Mouse (Mus musculus) gastrocnemius, postnatal 4 days (tissue): ENCODE measurements around the gene Rgs9. TPM values are rescaled to one million over a fixed set of nuclear protein-coding genes. Genes with fewer than 3 reads are reported as not detected.

Experiments used
- DNase-seq, 2 experiments: peaks; one replicate each; pipeline ENCODE4 v3.0.0; 2021 to 2022; ENCODE audit warnings: low spot score in 2 of 2, mixed read lengths in 2 of 2
- total RNA-seq, 2 experiments: library from RNA; stranded (reverse); gene quantifications; 2 replicates each; pipeline ENCODE4 v1.2.3; 2021

Gene Rgs9
- total RNA-seq, 2 experiments from 2014 or later = 1.8 to 1.9 TPM

DNA sequence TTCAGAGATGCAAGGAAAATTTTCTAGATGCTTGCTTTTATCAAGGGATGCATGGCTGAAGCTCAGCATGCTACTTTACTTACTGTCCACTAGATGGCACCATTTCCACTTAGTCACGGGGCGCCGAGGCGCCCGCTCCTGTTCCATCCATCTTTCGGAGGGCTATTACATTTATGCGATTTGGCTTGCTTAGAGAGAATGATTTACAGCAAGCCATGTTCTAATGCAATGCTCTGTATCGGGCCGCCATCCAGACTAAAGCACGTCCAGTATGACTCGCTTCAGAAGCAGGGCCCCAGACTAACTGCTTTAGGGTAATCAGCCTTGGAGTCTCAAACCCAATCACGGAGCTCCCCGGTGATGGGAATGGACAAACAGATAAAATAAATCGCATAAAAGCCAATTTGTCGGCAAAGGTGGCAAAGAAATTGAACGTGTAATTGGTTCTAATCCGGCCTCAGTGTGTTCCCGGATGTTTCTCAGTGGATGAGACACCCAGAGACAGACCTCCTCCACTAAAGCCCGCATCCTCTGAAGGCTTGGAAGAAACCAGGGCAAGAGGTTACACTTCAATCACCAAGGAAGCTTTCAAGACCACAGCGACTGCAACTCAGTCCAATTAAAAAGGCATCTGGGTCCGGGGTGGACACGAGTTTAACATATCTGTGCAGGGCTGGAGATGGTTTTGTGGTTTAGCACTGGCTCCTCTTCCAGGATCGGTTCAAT is 53.1 kb downstream of the Rgs9 start:
- DNase-seq = peak in 1 of 2 experiments; percentile 42

DNA sequence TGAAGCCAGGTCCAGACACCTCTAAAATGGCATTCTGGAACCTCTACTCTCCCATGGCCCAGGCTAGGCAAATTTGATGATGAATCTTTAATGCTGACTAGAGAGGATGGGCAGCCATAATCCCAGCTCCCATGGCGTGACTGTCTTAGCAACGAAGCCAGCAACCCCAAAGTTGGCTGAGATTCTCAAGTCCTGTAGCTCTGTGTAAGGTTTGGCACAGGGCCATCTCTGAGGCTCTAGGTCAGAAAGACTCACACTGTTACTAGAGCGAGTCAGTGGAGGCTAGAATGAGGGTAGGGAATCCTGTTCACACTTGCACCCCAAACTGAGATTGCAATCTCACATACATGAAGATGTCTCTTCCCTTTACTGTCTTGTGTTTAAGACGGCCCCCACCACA is 57.8 kb downstream of the Rgs9 start:
- no peak for DNase-seq

DNA sequence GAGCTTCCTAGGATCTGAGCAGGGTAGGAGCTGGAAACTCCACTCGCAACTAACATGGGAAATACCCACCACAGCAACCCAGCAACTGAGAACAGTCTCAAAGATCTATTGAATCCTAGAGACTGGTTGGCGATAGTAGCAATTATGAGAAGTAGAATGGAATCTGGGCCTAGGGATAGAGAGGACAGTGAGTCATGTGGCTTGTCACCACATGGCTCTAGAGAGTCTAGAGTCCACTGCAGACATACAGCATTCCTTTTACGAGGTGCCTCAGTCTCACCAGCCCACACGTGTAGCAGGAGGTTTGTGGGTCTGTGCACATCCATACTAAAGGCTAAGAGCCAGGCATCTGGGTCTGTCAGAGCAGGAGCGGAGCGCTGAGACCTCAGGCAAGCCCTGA is 59.3 kb downstream of the Rgs9 start:
- no peak for DNase-seq

DNA sequence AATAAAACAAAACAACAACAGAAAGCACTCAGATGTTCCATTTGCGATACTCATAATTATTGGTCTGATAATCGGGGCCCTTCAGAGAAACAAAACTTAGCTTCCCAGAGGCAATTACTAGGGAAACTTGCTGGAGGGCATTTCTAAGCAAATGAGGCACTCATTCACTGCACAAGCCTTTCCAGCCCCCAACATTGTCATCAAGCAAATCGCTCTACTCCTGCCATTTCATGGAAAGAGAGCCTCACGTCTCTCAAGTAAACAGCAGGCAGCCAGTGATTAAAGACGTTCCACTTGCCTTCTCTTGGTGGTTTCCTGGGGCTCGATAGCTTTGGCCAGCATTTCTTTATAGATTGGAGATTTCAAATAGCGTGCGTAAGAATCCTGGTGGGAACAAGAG is 60.1 kb downstream of the Rgs9 start:
- DNase-seq = no peak

DNA sequence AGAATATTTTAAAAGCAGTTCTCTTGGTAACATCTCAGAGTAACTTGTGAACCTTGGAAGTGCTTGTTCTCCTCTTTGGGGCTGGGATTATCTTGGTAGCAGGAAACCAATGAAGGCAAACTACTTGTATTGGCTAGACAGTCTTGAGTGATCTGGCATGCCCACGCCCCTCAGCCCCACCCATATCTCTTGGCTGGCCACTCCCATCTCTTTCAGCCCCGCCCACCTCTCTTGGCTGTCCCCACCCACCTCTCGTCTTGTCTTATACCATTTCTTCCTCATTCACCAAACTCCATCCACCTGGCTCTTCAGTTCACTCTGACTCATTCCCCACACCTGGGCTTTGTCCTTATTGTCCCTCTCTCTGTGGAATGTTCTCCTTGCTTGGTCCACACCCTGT is 64.3 kb downstream of the Rgs9 start:
- DNase-seq = no peak

DNA sequence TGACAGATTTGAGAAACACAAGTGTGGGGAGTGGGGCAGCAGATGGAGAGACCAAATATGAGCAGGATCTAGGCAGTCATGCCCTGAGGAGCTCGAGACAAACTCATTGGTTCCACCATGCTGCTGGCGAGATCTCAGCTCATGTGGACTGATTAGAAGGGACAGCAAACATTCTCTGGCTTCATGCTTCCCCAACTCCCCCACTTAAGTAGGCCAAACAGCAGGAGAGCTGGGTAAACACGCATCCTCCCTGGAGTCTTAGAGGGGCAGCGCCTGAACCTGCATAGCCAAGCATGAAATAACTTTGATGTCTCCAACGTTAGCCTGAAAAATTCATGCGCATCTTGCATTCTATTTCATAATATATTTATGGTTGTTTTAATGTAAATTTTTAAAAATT is 65.1 kb downstream of the Rgs9 start:
- no peak for DNase-seq

DNA sequence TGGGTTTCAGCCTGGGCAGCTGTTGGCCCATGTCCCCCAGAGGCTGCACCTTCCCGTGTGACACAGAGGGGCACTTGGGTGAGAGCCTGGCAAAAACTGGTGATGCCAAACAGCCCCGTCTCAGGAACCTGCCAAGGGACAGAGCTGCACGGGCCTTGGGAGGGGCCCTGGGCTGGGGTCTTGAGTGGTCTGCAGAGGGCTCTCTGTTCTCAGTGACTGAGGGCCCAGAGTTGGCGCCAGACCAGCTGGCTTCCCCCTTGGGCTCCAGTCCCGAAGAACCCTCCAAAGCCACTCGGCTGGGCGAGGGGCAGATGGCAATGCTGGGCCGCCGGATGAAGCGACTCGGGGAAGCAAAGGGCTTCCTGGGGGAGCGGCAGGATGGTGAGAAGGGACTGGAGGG is 70.8 kb downstream of the Rgs9 start:
- no peak for DNase-seq

DNA sequence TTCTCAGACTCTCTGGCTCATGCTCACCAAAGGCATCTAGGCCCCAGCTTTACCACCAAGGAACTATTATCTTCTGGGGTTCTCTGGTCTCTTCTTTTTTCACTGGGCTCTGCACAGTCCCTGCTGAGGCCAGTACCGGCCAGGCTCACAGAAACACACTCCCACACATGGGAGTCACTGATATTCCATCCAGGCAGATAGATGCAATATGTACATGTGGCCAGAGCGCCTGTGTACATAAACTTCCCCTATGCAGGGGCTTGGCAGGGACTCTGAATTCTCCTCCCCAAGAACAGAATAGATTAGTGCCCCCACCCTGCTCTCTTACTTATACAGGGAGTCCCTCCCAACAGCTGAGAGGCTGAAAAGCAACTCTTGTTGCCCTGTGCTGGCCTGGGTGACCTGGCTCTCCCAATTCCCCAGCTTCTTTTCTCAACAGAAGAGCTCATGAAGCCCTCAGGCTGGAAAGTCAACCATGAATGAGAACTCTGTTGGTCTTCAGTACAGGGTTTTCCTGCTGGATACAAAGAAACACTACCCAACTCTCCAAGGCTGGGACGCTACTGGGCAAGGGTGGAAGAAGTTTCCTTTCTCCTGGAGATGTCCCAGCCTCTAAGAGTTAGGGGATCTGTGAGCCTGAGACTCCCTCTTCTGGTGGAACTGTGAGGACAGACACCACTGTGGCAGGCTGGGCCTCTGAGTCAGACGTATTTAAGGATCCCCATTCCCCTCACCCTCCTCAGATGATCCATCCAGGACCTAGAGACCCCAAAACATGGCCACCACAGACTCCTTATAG is 76.5 kb downstream of the Rgs9 start:
- no peak for DNase-seq

DNA sequence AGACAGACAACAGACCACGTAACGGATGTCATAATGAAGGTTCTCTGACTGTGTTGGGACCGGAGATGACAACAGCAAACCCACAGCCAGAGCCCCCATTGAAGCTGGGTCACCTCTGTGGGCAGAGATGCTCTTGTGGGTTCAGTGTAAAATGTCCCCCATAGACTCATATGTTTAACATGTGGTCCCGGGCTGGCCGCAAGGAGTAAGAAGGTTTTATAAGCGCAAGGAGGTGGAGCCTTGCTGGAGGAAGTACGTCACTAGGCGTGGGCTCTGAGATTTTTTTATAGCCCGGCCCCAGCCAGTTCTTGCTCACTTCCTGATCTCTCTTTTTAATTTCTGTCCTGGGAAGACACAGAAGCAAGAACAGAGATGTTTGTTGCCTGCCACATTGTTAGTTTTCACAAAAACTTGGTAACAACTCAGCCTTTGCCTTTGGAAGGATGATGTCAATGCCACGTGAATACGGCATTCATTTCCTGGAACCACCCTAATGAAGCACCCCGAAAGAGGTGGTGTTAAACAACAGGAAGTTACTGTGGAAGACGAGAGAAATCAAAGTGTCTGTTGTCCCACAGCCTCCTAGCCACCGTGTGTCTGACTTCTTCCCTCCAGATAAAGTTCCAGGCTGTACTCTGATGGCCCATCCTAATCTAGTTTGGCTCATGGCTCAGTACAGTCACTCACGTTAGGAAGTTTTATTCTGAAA is 79.1 kb downstream of the Rgs9 start:
- DNase-seq = no peak

DNA sequence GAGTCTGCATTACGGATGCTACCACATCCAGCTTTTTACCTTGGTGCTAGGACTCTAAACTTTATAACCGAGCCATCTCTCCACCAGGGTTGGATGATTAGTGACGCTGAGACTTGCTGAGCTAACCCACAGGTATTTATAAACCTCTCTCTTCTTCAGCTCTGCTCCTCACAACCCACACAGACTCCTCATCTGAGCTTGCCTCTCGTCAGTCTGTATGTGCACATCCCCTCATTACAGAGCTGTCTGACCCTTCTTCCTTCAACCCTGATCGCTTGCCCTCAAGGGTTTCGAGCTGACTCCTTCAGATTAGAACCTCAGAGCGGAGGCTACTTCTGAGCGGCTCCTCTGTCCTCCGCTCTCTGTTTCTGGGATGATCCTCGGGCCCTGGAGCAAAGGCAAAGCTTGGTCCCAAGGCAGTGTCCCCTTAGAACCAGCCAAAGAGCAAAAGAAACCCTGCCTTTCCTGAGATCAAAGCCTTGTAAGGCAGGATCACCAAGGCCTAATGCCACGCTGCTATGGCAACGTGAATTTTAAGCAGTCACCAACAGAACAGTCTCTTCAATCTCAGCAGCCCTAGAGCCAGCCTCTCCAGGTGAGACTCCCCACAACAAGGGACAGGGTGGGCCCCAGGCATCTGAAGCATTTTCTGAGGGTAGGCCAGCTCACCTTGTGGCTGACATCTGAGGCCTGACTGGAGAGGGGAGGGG is 79.9 kb downstream of the Rgs9 start:
- DNase-seq = no peak

DNA sequence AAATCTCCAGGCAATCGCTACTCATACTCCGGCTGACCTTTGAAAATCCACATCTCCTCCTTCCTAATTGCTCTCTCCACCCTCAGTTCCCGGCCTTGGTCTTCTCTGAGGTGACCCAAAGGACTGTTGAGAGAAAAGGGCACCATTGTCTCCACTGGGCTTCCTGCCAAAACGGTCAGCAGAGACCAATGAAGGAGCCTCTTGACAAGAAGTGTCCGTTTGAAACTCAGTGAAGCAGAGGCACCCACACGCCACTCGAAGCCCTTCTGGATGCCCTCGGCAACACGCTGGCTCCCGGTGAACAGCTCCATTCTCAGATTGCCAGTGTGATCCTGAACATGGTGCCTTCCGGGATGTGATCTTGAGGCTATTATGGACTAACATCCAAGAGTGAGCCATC is 87.2 kb downstream of the Rgs9 start:
- DNase-seq = no peak

DNA sequence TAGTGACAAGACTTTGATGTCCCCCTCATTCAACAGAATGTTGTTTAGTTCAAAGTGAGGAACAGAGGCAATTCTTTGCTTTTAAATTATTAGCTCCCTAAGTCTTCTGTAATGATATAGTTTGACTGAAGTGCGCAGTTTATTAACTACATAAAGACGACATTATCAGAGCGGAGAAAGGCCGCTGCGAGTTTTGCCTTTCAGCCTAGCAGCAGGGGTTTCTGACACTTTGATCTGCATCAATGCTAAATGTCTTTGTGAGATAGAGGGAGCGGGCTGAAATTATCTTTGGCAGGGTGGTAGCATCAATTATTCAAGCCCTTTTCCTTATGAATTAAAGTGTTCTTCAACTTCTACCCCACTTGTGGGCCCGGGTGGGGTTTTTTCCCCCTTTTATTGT is 87.6 kb downstream of the Rgs9 start:
- DNase-seq = no peak

DNA sequence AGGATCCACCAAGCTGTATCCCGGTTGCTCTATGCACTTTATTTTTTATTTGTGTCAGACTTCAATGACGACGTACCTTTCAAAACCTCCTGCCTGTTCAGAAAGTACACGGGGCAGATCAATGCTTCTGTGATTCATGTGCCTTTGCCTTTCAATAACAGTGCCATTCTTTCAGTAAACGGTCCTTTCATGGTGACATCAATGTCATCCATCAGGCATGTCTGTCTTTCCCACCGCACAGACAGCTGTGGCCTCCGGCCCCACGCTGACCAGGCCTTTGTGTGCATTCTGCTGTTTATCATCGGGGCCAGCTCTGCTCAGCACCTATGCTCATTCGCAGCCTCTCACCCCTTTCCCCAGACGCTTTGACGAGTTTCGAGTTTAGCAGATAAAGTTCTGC is 91.2 kb downstream of the Rgs9 start:
- no peak for DNase-seq

DNA sequence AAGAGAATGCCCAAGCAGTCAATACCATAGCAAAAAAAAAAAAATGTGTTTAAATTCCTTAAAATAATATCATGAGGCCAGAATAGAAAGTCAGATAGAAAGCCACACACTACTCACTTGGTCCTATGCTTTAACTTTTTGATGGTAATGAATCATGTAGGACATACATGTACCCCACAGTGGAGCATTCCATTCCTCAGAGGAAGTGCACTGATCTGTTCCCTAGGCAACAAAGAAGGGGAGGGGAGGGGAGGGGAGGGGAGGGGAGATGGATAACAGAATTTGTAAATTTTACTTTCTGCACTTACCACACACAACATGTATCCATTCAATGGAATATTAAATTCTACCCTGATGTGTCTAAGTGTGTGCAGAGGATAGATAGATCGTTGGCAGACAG is 91.9 kb downstream of the Rgs9 start:
- DNase-seq = no peak

DNA sequence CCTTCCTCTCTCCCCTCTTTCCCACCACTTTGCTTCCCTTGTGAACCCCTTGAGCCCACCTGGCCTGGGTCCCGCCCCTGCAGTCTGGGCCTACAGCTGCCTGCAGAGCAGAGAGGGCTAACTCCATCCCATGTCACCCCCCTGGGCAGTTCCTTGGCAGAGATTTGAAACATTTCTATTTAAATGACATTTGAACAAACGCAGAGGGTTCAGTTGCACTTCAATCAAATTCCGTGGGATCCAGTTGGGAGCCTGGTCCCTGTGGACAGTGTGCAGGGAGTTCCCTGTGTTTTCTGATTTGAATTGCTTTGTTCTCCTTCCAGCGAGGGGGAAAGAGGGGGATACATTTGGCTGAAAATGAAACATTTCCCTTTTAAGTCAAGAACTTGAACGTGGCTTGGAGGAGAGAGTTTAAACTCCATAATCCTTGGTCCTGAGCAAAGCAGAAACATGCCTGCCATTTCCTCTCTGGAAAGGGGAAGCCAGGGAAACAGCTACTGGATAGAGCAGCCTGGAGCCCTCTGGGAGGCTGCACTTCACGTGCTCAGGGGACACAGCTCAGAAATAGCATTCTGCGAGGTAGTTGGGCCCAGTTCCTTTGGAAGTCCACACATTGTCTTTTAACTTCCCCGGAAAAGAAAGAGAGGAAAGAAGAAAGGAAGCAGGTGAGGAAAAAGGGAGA is 98.2 kb downstream of the Rgs9 start:
- no peak for DNase-seq

DNA sequence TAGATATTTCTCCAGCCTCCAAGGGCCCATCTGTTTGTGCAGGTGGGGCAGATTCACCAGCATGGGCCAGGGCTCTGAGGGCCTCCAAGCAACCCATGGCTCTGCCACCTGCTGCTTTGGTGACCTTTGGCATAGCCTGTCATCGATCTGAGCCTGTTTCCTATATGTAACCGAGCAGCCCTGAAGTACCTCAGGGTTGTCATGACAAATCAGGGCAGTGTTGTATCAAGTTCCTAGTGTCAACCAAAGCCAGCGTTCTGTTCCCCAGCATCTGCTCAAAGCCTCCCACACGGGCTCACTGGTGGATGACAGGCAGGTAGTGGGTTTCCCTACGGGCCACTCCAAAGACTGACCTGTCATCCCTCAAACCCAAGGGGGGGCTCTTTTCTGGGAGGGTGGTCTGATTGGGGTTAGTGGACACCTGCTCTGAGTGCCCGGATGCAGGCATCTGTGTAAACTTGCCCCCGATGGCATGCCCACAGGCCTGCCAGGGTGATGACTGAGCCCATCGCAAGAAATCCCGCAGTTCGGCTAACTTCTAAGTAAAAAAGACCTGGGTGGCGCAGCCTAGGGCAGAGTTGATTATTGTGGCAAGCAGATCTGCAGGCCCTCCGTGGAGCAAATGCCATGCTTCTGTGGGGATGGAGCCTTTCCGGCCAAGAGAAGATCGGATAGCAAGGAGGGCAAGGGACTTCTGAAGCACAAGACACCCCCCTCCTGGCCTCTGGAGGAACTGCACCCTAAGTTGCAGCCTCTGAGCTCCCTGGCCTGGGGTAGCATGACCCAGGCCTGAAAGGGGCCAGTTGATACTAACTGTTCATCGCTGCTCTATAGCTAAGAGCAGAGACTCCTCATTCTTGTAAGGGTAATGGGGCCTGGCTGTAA is 105.0 kb downstream of the Rgs9 start:
- peak; percentile 59 to 78 for DNase-seq

DNA sequence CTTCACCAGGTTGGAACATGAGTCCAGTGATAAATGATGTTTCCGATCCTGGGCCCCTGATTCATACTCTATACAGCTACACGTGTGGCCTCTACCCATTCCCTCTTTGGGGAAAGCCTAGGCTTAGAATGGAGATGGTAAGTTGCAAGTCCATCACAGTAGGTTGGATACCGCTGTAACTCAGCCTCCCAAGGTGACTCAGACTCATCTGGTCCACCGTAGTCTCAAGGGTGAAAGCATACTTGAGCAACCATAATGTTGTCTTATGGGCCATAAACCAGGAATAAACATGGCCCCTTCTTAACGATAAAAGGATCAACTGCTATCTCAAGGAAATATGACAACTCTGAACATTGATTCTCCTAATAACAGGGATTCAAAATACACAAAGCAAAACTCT is 109.7 kb downstream of the Rgs9 start:
- DNase-seq = no peak

DNA sequence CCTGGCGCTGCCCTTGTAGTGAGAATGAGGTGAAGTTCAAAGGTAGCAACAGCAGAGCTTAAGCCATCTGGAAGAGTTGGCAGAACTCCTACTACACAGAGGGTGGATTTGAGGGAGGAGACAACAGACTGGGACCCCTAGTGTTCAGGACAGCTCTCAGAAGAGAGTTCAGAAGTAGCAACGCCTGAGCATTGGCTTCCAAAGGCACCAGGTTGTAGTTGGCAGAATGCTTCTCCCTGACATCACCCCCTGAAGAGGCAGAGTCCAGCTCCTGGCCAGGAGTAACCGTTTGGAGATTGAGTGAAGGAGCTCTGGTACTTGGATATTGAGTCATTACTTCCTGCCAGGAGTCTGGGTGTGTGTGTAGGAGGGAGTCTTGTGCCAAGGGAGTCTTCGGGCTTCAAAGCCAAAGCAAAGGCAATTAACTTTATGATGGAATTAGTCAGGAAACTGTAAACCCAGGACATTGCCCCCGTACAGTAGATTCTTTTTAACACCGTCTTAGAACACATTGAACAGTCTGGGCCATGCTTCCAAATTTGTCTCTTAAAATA is 110.2 kb downstream of the Rgs9 start:
- no peak for DNase-seq

DNA sequence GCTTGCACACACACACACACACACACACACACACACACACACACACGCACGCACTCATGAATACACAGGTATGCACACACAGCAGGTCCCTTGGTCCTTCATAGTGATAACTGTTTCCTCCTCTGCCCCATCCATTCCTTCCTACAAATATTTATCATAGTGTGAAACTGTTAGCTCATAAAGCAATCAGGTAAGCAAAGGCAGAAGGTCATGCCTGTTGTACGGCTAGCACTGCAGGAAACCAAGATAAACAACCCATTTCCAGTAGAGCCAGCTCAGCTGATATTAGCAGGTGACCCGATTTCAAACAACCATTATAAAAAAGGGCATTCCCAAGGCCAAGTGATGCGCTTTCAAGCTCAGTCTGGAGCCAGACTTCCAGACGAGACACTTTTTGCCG is 116.8 kb downstream of the Rgs9 start:
- no peak for DNase-seq

DNA sequence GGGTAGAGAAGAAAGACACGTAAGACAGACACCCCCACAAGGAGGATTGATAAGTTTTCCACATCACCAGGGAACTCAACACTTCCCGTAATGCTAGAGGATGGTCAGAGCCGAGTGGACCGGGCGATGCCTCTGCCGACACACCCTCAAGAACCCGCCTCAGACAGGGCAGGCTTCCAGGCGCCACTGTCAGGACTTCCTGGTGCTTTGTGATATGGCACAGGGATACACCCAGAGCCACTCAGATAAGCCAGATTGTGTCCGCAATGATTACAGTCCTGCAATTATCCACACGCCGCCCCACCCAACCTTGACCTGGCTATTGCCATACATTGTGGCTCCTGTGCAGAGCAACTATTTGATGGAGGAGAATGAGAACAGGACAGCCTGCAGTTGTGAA is 117.6 kb downstream of the Rgs9 start:
- DNase-seq = no peak
